Mouse (Mus musculus) adrenal gland, postnatal 14 days (tissue): ENCODE measurements around the gene Mslnl. TPM values are rescaled to one million over a fixed set of nuclear protein-coding genes. Genes with fewer than 3 reads are reported as not detected.
A peak's percentile ranks its signal among the peaks of the same experiment; 100 is the strongest.

Experiments
- DNase-seq: peaks from one replicate; pipeline ENCODE4 v3.0.0; 2021; ENCODE audit warnings: mixed read lengths
- microRNA-seq, 2 experiments: library from miRNA; unstranded; fragments of <30 nt; microRNA quantifications; one replicate each; pipeline ENCODE4 v1.2.0; 2021
- total RNA-seq: library from RNA; stranded (reverse); gene quantifications from 2 replicates; pipeline ENCODE4 v1.2.3, GENCODE M21; 2021

Mslnl gene
- total RNA-seq, 1 experiment from 2014 or later = not detected

DNA sequence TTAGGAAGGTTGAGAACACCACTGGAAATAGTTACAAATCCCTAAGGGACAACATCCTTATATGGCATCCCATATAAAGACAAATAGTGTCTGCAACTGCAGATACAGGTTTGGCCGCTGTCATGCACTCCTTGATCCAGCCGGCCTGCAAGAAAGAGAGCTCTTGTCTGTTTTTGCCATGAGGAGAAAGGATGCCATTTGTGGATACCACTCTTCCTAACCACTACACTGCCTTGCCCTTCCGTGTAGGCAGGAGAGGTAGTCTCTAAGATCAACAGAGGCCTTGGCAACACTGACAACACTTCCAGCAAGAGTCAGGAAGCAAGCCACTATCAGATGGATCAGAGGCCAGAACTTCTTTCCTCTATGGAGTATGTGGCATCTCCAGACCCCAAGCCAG is 50.4 kb downstream of the Mslnl start, which contains the start of gene Ccdc78:
Gene Ccdc78 (plus strand): TSS at position 301 of the 400 bp plus-strand sequence.
- DNase-seq = no peak

DNA sequence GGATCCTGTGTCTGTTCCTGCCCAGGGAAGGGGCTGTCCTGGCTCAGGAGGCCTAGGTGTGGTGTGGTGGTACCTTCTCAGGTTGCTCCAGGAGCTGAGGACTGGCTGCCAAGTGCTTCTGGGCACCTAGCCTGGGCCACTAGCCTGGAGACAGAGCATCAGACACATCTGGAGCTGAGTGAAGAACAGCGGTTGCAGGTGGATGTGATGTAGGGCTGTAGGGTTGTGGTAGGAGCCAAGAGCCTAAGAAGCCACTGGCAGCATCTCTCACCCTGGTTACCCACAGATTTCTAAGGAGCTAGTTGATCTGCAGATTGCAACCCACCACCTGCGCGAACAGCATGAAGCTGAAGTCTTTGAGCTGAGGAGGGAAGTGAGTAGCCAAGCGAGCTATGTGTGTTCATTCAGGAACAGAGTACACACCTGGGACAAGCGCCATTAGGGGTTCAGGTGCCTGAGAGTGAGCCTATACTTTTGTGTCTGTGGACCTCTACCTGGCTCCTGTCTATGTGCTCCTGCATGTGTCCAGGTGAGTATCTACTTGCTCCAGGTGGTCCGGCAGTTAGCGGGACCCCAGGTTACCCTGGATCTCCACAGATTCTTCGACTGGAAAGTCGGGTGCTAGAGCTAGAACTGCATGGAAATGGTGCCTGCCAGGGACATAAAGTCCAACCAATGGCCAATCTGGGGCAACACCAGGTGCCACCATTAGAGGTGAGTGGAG is 51.1 kb downstream of the Mslnl start:
- DNase-seq = no peak

DNA sequence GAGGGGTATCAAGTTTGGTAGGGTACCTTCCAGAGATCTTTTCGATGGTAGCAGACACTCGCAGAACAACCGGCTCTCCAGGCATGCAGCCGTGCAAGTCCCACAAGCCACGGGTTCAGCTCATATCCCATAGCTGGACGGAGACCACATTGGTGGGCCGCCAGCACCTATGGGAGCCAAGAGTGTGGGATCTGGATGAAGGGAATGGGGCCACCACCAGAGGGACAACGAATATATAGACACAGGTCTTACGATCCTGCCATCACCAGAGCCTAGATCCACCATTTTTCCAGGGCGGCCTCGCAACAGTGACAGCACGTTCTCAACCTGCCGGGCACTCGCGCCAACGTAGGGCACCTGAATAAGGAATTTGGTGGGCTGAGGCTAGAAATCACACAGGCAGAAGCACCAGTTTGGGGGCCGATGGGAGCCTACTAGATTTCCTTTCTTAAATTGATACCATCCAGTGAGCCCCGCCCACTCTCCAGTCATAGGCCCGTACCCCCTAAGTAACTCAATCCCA is 55.5 kb downstream of the Mslnl start:
- no peak for DNase-seq

DNA sequence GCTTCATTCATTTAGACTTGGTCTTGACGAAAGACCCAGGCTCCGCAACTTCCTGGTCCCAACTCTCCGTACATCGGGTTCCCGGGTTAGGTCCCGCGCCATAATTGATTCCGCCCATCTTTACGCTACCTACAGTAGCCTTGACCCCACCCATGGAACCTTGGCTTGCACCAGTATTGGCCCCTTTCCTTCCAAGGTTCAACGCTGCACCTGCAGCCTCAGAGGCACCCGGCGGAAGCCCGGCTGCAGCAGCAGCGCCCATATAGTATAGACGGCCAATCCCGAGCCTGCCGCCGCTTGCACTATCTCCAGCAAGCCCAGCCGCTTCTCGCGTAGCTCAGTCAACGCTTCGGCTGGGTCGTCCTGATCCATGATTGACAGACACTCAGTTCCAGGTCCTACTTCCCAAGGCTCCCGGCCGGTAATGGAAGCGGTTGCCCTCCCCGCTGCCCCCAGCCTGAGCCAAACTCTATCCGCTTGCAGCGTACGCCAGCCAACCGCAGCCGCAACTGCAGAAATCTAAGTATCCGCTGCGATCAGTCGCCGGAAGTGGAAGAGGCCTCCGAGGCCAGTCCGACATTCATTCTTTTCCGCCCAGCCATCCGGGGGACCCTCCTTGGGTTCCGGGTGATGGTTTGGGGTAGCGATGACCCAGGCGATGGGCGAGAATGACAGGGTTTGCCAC is 56.1 kb downstream of the Mslnl start:
- DNase-seq = peak; percentile 93

DNA sequence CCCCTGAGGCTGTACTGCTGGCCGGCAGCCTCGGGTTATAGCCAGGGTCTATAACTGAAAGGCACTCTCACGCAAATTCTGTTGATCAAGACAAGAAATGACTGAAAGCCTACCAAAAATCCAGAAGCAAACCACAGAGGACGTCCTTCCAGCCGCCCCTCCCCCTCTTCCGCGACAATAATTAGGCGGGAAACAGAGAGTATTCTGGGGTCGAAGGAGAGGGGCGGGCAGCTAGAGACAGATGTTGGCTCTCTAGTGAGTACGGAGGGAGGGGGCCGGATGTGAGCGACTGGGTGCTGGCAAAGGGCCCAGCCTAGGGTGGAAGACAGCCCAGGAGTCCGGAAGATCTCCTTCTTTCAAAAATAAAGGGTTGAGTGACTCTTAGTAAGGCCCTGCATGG is 56.8 kb downstream of the Mslnl start, which contains the start of gene Fam173a:
Gene Fam173a (minus strand): TSS at position 287 of the 400 bp plus-strand sequence.
- DNase-seq = peak; percentile 91

DNA sequence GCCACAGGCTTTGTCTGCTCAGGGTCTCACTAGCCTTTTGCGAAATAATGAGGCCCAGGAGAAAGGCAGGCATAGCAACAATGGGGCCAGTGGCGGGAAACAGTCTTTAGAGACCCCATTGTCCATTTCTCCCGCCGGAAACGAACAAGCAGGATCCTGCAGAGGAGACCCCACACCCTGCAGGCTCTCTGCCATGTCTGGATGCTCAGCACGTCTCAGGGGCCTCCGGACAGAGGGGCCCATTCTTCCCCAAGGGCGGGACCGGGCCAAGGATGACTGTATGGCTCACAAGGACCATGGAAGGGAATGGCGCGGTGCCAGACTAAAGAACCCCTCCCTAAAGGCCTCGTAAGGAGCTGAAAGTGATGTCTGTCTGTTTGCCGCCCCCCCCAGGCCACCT is 58.4 kb downstream of the Mslnl start:
- no peak for DNase-seq

DNA sequence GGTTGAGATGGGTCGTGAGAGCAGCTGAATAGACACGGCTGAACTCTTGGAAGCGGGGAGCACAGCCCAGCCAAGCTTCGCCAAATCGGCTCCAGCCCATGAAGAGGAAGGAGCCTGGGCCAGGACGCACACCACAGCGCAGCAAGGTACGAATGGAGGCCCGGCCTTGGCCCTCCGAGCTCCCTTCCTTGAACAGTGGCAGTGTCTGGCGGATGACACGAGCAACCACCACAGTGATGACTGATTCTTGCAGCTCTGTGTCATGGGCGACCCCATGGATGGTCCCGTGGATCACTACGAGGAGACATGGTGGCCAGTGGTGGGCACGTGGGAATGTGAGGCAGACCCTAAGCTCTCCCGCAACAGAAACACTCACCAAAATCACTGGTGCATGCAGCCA is 59.2 kb downstream of the Mslnl start:
- no peak for DNase-seq

DNA sequence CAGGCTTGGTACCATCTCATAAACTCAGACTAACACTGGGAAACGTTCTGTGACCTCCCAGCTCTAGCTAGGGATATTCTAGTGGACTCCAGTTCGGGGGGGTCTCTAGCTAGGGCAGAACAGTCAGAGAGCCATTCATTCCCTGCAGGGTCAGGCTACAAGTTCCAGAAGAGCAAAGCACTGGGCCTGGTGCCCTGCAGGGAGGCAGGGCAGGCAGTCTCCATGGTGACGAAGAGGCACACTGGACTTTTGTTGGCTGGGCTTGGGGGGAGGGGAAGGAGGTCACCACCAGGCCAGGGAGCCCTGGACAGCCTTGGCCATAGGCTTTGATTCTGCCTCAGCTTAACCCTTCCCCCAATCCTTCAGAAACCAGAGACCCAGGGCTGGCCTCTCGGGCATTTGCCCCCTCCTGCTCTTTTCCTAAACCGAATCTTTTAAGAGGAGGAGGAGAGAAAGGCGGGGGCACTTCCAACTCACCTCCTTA is 59.8 kb downstream of the Mslnl start, which contains the start of gene AC134908.4:
Gene AC134908.4 (minus strand): TSS at position 51 of the 484 bp plus-strand sequence.
- peak; percentile 70 for DNase-seq

DNA sequence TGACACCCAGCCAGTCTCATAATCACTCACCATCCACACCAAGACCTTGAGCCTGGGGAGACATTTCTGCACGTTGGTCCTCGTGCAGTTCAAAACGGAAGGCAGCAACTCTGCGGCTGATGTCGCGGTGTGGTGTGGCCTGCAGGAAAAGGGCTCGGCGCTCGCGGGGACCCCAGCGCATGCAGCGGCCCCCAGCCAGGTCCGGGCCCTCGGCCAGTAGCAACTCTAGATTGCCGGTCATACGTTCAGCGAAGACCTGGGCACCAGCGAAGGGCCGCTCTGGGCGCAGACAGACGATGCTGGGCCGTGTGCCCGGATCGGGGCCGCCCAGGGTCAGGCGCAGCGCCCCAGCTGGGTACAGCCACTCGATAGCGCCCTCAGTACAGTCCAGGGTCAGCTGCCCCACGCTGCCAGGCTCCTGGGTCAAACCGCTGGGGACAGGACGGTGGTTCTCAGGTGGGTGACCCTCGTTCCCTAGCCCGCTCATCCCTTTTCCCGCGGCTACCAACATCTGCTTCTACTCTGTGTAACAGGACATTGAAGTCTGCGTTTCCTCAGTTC is 60.4 kb downstream of the Mslnl start:
- peak; percentile 51 for DNase-seq

DNA sequence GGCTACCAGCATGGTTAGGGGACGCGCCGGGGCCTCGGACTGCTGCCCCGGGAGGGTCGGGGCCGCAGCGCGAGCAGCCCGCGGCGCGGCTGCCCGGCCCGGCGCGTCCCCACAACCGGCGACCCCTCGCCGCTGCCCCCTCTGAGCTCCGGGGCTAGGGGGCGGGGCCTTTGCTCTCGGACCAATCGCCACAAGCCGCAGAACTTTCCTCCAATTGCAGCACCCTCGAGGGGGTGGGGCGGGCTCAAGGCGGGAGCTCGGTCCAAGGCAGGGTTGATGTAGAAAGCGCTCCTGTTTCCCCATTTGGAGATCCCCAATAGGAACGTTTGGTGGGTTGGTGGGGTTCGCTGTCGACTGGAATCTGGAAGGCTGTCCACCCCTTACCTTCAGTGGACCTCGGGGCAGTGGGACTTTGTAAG is 61.1 kb downstream of the Mslnl start, which contains the start of gene Metrn:
Gene Metrn (minus strand): TSS at position 186 of the 419 bp plus-strand sequence.
- peak; percentile 95 for DNase-seq

Small RNA genes within 50 kb of the gene (microRNA-seq; reads per million reads assigned to microRNA genes)
- gene Gm25083 (0 reads per million in 2 experiments), gene Mir6966 (0.76 to 1.7 reads per million in 2 experiments)

Other genes starting within 250 kb of the Mslnl start
- gene Sstr5, start 238.8 kb upstream of the Mslnl start, total RNA-seq = 0.15 TPM in 1 of 2 replicates, not detected in the other
- gene Sox8, start 165.4 kb upstream of the Mslnl start, total RNA-seq = 1.4 and 1.6 TPM in 2 replicates
- 40.2 and 40.6 TPM in 2 replicates for gene Lmf1, start 157.0 kb upstream of the Mslnl start, total RNA-seq
- not detected in 2 replicates for gene Gng13, start 18.9 kb upstream of the Mslnl start, total RNA-seq
- 4.4 and 5.0 TPM in 2 replicates for gene Chtf18, start 8.6 kb upstream of the Mslnl start, total RNA-seq
- 9.9 and 10.7 TPM in 2 replicates for gene Rpusd1, start 8.4 kb upstream of the Mslnl start, total RNA-seq
- gene Msln, start 18.3 kb downstream of the Mslnl start, total RNA-seq = 13.0 and 14.3 TPM in 2 replicates
- 30.6 and 35.3 TPM in 2 replicates for gene Narfl, start 37.7 kb downstream of the Mslnl start, total RNA-seq
- gene Haghl, start 49.6 kb downstream of the Mslnl start, total RNA-seq = 21.8 and 27.2 TPM in 2 replicates
- gene Ccdc78, start 50.5 kb downstream of the Mslnl start, total RNA-seq = not detected in 2 replicates
- gene Fam173a, start 56.9 kb downstream of the Mslnl start, total RNA-seq = 55.4 and 60.2 TPM in 2 replicates
- gene AC134908.4, start 59.6 kb downstream of the Mslnl start, total RNA-seq = not detected in 2 replicates
- 24.7 and 27.3 TPM in 2 replicates for gene Metrn, start 61.1 kb downstream of the Mslnl start, total RNA-seq
- gene Fbxl16, start 73.0 kb downstream of the Mslnl start, total RNA-seq = 18.8 and 24.9 TPM in 2 replicates
- 17.4 and 19.5 TPM in 2 replicates for gene Wdr24, start 87.6 kb downstream of the Mslnl start, total RNA-seq
- gene Jmjd8, start 92.8 kb downstream of the Mslnl start, total RNA-seq = 68.2 and 71.0 TPM in 2 replicates
- gene Stub1, start 97.4 kb downstream of the Mslnl start, total RNA-seq = 149 and 160 TPM in 2 replicates
- gene Rhbdl1, start 101.3 kb downstream of the Mslnl start, total RNA-seq = 12.9 and 14.9 TPM in 2 replicates
- gene Gm20683, start 105.7 kb downstream of the Mslnl start, total RNA-seq = 10.9 and 11.8 TPM in 2 replicates
- gene Rhot2, start 108.8 kb downstream of the Mslnl start, total RNA-seq = 95.9 and 108 TPM in 2 replicates
- 23.1 and 23.2 TPM in 2 replicates for gene Wdr90, start 125.5 kb downstream of the Mslnl start, total RNA-seq
- gene Mcrip2, start 132.7 kb downstream of the Mslnl start, total RNA-seq = 336 and 337 TPM in 2 replicates
- gene Mettl26, start 139.0 kb downstream of the Mslnl start, total RNA-seq = 72.1 and 88.0 TPM in 2 replicates
- gene Wfikkn1, start 144.8 kb downstream of the Mslnl start, total RNA-seq = 1.2 and 1.5 TPM in 2 replicates
- 19.8 and 20.9 TPM in 2 replicates for gene Rab40c, start 183.7 kb downstream of the Mslnl start, total RNA-seq
- 112 and 122 TPM in 2 replicates for gene Pigq, start 208.9 kb downstream of the Mslnl start, total RNA-seq
- gene Nhlrc4, start 208.9 kb downstream of the Mslnl start, total RNA-seq = 0.15 TPM in 1 of 2 replicates, not detected in the other
- gene A930017K11Rik, start 216.5 kb downstream of the Mslnl start, total RNA-seq = not detected in 2 replicates
- gene Capn15, start 249.8 kb downstream of the Mslnl start, total RNA-seq = 18.8 and 23.8 TPM in 2 replicates